Mouse (Mus musculus) hindbrain, embryonic 10.5 days (tissue): Measurements from ENCODE around the gene Tnnc2. TPM values are rescaled to one million over a fixed set of nuclear protein-coding genes. Genes with fewer than 3 reads are reported as not detected.
"Not testable (repeated sequence)": the region's sequence is repeated elsewhere in the genome, so short reads cannot be mapped to it uniquely, and the experiment has no call there.

Source experiments
- DNase-seq: peaks from one replicate; pipeline ENCODE4 v3.0.0-alpha.2; 2017; ENCODE audit warnings: low spot score
- H3K27ac ChIP-seq: fragments of 300-500 bp; sonication (generic); 2 replicates; pipeline ENCODE4 v1.5.1; 2016; ENCODE audit warnings: mild to moderate bottlenecking, moderate library complexity
- H3K27me3 ChIP-seq: fragments of 300-500 bp; sonication (generic); 2 replicates; pipeline ENCODE4 v1.6.1; 2016; ENCODE audit warnings: mild to moderate bottlenecking; ENCODE audit not compliant: poor library complexity, insufficient read depth, severe bottlenecking
- H3K36me3 ChIP-seq: fragments of 300-500 bp; sonication (generic); 2 replicates; pipeline ENCODE4 v1.6.1; 2016; ENCODE audit warnings: mild to moderate bottlenecking, moderate library complexity
- H3K4me1 ChIP-seq: fragments of 300-500 bp; sonication (generic); replicated peaks from 2 replicates; pipeline ENCODE4 v1.6.1; 2016; ENCODE audit warnings: mild to moderate bottlenecking
- H3K4me3 ChIP-seq: fragments of 300-500 bp; sonication (generic); 2 replicates; pipeline ENCODE4 v1.5.1; 2016; ENCODE audit warnings: mild to moderate bottlenecking, moderate library complexity
- H3K9me3 ChIP-seq: fragments of 300-500 bp; sonication (generic); 2 replicates; pipeline ENCODE4 v1.6.1; 2016; ENCODE audit warnings: mild to moderate bottlenecking, moderate library complexity
- WGBS: fragments of 180-500 bp; shearing (Covaris S2); methylation state at CpG from one replicate; pipeline ENCODE4 v1.1.7; 2016; 5-methylcytosine and 5-hydroxymethylcytosine counted together
- polyA plus RNA-seq: library from polyadenylated mRNA; unstranded; fragments of >200 nt; fragmentation: Nextera tagmentation; extraction: Ambion mirVana; gene quantifications from 2 replicates; pipeline ENCODE4 v1.2.1, GENCODE M21; 2016

Gene Tnnc2
- polyA plus RNA-seq, 1 experiment from 2014 or later: not detected

DNA sequence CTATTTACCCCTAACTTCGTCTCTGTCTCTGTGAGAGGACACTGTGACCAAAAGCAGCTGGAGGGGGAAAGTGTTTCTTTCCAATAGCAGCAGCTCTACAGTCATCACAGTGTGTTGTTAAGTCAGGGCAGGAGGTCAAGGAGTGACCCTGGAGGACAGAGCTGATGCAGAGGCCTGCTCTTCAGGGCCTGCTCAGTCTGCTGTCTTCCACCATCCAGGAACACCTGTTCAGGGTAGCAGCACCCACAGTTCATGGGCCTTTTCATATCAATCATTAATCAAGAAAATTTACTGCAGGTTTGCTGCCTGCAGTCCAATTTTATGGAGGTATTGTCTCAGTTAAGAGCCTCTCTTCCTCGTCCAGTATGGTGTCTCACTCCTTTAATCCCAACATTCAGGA, 33.8 kb upstream of the Tnnc2 start:
- H3K27me3 ChIP-seq: no peaks in the 10 kb centered on the region
- peaks cover 26% of the 10 kb centered on the region for H3K36me3 ChIP-seq
- 73% methylated on average over 2 of the region's 2 CpGs for WGBS
- H3K9me3 ChIP-seq: no peaks in the 10 kb centered on the region
- H3K4me1 ChIP-seq: peaks cover 7% of the 10 kb centered on the region; the same call in 1 of the 2 replicates
- H3K27ac ChIP-seq: no peak overlapping the region
- DNase-seq: no peak
- H3K4me3 ChIP-seq: no peak overlapping the region

- H3K27me3 ChIP-seq: no peaks in the 10 kb centered on the region
- WGBS: 84% methylated on average over 7 of the region's 7 CpGs
- peak overlapping the region; percentile 85; the same call in 1 of the 2 replicates for H3K4me3 ChIP-seq
- peaks cover 27% of the 10 kb centered on the region for H3K36me3 ChIP-seq
- H3K27ac ChIP-seq: no peak overlapping the region
- DNase-seq: no peak
- peaks cover 27% of the 10 kb centered on the region for H3K4me1 ChIP-seq
- no peaks in the 10 kb centered on the region for H3K9me3 ChIP-seq
These were observed 26.8 kb upstream of the Tnnc2 start for GRCm38 (mm10) chr2:164806614-164807013.

DNA sequence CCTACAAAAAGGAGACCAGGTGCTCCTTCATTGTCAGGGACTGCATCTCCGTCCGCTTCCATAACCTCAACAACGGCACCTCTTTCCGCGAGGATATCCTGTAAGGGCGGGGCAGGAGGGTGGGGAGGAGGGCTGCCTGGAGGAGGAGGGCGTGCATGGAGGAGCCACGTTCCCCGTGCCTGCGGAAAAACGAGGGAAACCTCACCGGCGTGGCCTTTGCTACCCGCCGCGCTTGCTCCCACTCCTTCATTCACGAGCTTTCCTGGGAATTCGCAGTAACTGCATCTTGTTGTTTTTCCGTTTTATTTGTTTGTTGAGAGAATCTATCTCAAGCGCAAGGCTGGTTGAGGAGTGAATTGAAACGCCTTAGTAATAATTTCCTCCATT, 25.6 kb upstream of the Tnnc2 start:
- Histone ChIP-seq H3K27me3 (no peaks in the 10 kb centered on the region), H3K4me1 (peaks cover 27% of the 10 kb centered on the region), H3K4me3 (peak overlapping the region; percentile 85), H3K27ac (peak overlapping the region; percentile 92), H3K36me3 (peaks cover 40% of the 10 kb centered on the region), H3K9me3 (no peaks in the 10 kb centered on the region)
- no peak for DNase-seq
- WGBS: 2% methylated on average over 21 of the region's 21 CpGs

DNA sequence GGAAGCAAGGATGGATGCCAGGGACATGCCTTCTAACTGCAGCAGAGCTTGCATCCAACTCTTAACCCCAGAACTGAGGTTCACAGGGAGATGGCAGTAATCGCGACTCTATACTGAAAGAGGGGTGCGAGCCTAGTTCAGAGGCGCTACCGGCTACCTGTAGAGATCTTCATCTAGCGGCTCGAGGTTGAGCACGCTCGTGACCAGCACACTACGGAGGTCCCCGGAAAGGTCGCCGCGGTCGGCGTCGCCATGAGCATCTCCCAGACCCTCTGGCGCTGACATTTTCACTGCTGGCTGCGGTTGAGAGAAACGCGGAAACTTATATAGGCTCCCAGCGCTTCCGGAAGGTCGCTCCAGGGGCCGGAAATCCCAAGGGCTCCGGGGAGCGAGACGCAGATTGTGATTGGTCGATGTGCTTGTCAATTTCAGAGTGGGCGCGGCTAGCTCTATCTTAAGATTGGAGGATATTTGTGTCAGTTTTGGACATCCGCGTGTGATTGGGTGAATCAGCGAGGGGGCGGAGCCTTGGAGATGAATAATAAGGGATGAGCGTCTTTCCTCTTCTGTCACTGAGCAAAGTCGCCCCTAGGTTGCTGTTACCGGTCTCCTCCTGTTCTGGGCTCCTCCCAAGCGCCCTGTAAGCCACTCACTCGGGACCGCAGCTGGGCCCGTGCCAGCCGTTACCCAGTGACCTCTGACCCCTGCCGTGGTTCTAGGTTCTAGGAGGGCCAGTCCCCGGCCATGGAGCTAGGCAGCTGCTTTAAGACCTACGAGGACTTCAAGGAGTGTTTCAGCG, 25.0 kb upstream of the Tnnc2 start, which contains the start of the genes Acot8 and Zswim3:
Gene Acot8, minus strand, starts transcription at position 350 of the 799 bp plus-strand sequence.
Gene Zswim3, plus strand, starts transcription at position 566 of the 799 bp plus-strand sequence.
- H3K36me3 ChIP-seq: peaks cover 45% of the 10 kb centered on the region

GRCm38 (mm10) chr2:164803921-164804313, 24.1 kb upstream of the Tnnc2 start:
- H3K27me3 ChIP-seq: no peaks in the 10 kb centered on the region
- H3K27ac ChIP-seq: peak overlapping the region; percentile 92
- no peak for DNase-seq
- 72% methylated on average over 1 of the region's 1 CpGs for WGBS
- H3K9me3 ChIP-seq: no peaks in the 10 kb centered on the region
- H3K4me1 ChIP-seq: peaks cover 27% of the 10 kb centered on the region
- peaks cover 45% of the 10 kb centered on the region for H3K36me3 ChIP-seq
- peak overlapping the region; percentile 85 for H3K4me3 ChIP-seq

More for the DNA sequence above, 25.0 kb upstream of the Tnnc2 start, which contains the start of the genes Acot8 and Zswim3:
- peaks cover 27% of the 10 kb centered on the region for H3K4me1 ChIP-seq
- peak within 1 kb of the TSS; percentile 85 for H3K4me3 ChIP-seq
- H3K9me3 ChIP-seq: no peaks in the 10 kb centered on the region
- peak within 1 kb of the TSS; percentile 92 for H3K27ac ChIP-seq
- WGBS: under 1% methylated on average over 47 of the region's 47 CpGs
- peak; percentile 97 for DNase-seq
- H3K27me3 ChIP-seq: no peaks in the 10 kb centered on the region

- Histone ChIP-seq H3K4me3 (peak overlapping the region; percentile 85), H3K36me3 (peaks cover 45% of the 10 kb centered on the region), H3K4me1 (peaks cover 27% of the 10 kb centered on the region), H3K27me3 (no peaks in the 10 kb centered on the region), H3K27ac (no peak overlapping the region), H3K9me3 (no peaks in the 10 kb centered on the region)
- no peak for DNase-seq
- WGBS: 95% methylated on average over 16 of the region's 16 CpGs
These were observed 23.6 kb upstream of the Tnnc2 start for GRCm38 (mm10) chr2:164803201-164803920.

- Histone ChIP-seq H3K4me3 (no peak overlapping the region), H3K27me3 (no peaks in the 10 kb centered on the region), H3K36me3 (peaks cover 73% of the 10 kb centered on the region), H3K9me3 (no peaks in the 10 kb centered on the region), H3K4me1 (peaks cover 18% of the 10 kb centered on the region), H3K27ac (no peak overlapping the region)
- no peak for DNase-seq
- WGBS: 91% methylated on average over 13 of the region's 13 CpGs
These were observed 20.7 kb upstream of the Tnnc2 start for GRCm38 (mm10) chr2:164800252-164801004.

DNA sequence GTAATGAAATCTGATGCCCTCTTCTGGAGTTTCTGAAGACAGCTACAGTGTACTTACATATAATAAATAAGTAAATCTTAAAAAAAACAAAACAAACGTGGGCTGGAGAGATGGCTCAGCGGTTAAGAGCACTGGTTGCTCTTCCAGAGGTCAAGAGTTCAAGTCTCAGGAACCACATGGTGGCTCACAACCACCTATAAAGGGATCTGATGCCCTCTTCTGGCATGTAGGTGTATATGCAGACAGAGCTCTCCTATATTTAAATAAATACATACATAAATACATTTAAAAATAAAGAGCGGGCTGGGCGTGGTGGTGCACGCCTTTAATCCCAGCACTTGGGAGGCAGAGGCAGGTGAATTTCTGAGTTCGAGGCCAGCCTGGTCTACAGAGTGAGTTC, 18.8 kb upstream of the Tnnc2 start:
- H3K27ac ChIP-seq, H3K4me1 ChIP-seq, H3K4me3 ChIP-seq, DNase-seq, H3K27me3 ChIP-seq, H3K9me3 ChIP-seq: not testable (repeated sequence)
- peaks cover 89% of the 10 kb centered on the region for H3K36me3 ChIP-seq
- WGBS: 84% methylated on average over 6 of the region's 6 CpGs

GRCm38 (mm10) chr2:164795868-164796267, 16.1 kb upstream of the Tnnc2 start:
- no peak for DNase-seq
- no peak overlapping the region for H3K4me3 ChIP-seq
- WGBS: 90% methylated on average over 4 of the region's 4 CpGs
- H3K36me3 ChIP-seq: peaks cover 95% of the 10 kb centered on the region
- H3K27me3 ChIP-seq: no peaks in the 10 kb centered on the region
- no peak overlapping the region for H3K27ac ChIP-seq
- H3K9me3 ChIP-seq: no peaks in the 10 kb centered on the region
- H3K4me1 ChIP-seq: no peaks in the 10 kb centered on the region

DNA sequence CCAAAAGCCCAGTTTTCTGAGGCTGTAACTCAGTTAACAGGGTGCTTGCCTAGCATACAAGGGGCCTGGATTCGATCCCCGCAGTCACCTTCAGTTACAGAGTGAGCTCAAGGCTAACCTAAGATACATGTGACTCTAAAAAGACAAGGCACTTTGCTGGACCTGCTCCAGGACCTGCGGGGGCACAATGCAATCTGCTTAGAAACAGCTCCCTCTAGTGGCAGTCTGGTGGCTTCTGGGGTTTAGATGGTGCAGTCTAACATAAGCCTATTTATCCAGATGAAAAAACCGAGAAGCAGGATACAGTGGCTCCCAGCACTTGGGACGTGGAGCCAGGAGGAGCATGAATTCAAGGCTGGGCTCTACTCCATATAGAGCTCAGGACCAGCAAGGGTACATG, 14.5 kb upstream of the Tnnc2 start:
- Histone ChIP-seq H3K4me1 (no peaks in the 10 kb centered on the region), H3K9me3 (no peaks in the 10 kb centered on the region), H3K27me3 (no peaks in the 10 kb centered on the region), H3K4me3 (no peak overlapping the region), H3K36me3 (peaks cover 93% of the 10 kb centered on the region), H3K27ac (no peak overlapping the region)
- peak; percentile 80 for DNase-seq
- WGBS: 43% methylated on average over 5 of the region's 5 CpGs

GRCm38 (mm10) chr2:164793772-164794171, 14.0 kb upstream of the Tnnc2 start:
- H3K4me1 ChIP-seq: peaks cover 3% of the 10 kb centered on the region; the same call in 1 of the 2 replicates
- peaks cover 91% of the 10 kb centered on the region for H3K36me3 ChIP-seq

DNA sequence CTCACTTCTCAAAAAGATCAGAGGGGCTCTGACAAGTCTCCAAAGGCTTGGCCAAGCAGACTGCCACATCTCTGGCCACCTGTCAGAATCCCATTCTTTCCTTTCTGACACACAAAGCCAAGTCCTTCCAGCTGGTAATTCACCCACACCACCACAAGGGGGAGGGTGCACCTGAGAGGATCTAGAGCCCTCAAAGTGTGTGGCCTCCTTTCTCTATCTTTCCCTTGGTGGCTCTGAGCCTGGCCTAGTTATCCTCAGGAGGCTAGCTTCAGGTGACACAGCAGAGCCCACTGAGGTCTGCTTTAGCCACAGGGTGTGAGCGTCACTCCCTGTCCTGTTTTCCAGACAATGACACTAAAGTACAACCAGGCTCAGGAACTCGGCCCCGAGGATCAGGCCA, 13.5 kb upstream of the Tnnc2 start:
- WGBS: 87% methylated on average over 3 of the region's 3 CpGs
- Histone ChIP-seq H3K27me3 (no peaks in the 10 kb centered on the region), H3K4me3 (no peak overlapping the region), H3K36me3 (peaks cover 91% of the 10 kb centered on the region), H3K27ac (no peak overlapping the region), H3K9me3 (no peaks in the 10 kb centered on the region), H3K4me1 (peaks cover 8% of the 10 kb centered on the region)
- DNase-seq: peak; percentile 63

More at GRCm38 (mm10) chr2:164793772-164794171, 14.0 kb upstream of the Tnnc2 start:
- Histone ChIP-seq H3K27ac (no peak overlapping the region), H3K27me3 (no peaks in the 10 kb centered on the region), H3K4me3 (no peak overlapping the region; the same call in 1 of the 2 replicates), H3K9me3 (no peaks in the 10 kb centered on the region)
- 87% methylated on average over 2 of the region's 2 CpGs for WGBS
- DNase-seq: no peak
